Mouse (Mus musculus) cerebellum, adult 2 months (tissue): ENCODE results near the gene Rnf130.

Experiments
- CTCF ChIP-seq: fragments of 200-500 bp; IDR thresholded peaks from 2 replicates; pipeline ENCODE4 v1.5.1; 2011; ENCODE audit warnings: low read depth, mild to moderate bottlenecking, control low read depth, low read length, moderate library complexity, borderline replicate concordance; ENCODE audit not compliant: insufficient read depth
- POLR2A ChIP-seq: fragments of 200-500 bp; IDR thresholded peaks from 2 replicates; pipeline ENCODE4 v1.6.1; 2011; ENCODE audit warnings: low read length, control low read depth, borderline replicate concordance; ENCODE audit not compliant: insufficient read depth

DNA sequence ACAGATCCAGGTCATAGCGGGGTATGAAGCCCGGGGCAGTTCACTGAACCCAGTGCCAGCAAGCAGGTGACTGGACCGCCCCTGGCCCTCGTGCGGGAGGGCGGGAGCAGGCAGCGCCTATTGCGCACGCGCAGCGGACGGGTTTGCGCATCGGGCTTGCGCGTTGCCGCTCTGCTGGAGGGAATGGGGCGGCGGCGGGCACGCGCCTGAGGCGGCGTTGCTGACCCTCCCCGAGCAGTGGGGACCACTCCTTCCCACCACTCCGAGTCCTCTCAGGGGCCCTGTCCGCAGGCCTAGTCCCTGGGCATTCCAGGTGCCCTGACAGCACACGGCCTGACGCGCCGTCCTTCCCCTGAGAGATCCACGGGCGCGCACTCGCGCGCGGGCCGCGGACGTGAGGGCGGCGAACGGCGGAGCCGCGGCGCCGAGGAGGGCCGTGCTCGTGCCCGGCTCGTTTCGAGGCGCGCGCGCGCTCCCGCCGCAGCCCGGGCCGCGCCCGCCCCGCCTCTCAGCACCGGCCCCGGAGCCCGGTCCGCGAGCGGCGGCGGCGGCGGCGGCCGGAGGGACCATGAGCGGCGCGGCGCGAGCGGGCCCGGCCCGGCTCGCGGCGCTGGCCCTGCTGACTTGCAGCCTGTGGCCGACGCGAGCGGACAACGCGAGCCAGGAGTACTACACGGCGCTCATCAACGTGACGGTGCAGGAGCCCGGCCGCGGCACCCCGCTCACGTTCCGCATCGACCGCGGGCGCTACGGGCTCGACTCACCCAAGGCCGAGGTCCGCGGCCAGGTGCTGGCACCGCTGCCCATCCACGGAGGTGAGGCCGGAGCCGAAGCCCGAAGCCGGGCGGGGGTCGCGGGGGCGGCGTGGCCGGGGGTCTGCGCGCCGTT lies at the start of gene Rnf130:
- TF ChIP-seq CTCF (no peak), POLR2A (peak; percentile 94)
